Mouse (Mus musculus) hindbrain, embryonic 16.5 days (tissue): Measurements from ENCODE around the gene D17H6S53E. TPM values are rescaled to one million over a fixed set of nuclear protein-coding genes. Genes with fewer than 3 reads are reported as not detected.

ENCODE experiments used
- ATAC-seq: fragments of 200-750 bp; cut with Nextera tagmentation; 2 replicates; pipeline ENCODE4 v1.8.0; 2017; ENCODE audit warnings: moderate TSS enrichment, moderate library complexity
- H3K27ac ChIP-seq: fragments of 300-500 bp; sonication (generic); 2 replicates; pipeline ENCODE4 v1.5.1; 2014; ENCODE audit warnings: low read depth, mild to moderate bottlenecking, control low read depth, low read length, moderate library complexity
- H3K27me3 ChIP-seq: fragments of 300-500 bp; sonication (generic); replicated peaks from 2 replicates; pipeline ENCODE4 v1.6.1; 2014; ENCODE audit warnings: low read length; ENCODE audit not compliant: control insufficient read depth, insufficient read depth
- H3K36me3 ChIP-seq: fragments of 300-500 bp; sonication (generic); 2 replicates; pipeline ENCODE4 v1.6.1; 2014; ENCODE audit warnings: mild to moderate bottlenecking, low read length, moderate library complexity, mixed read lengths; ENCODE audit not compliant: control insufficient read depth, insufficient read depth
- H3K4me1 ChIP-seq: fragments of 300-500 bp; sonication (generic); 2 replicates; pipeline ENCODE4 v1.6.1; 2014; ENCODE audit warnings: low read depth, low read length; ENCODE audit not compliant: control insufficient read depth, insufficient read depth
- H3K4me2 ChIP-seq: fragments of 300-500 bp; sonication (generic); 2 replicates; pipeline ENCODE4 v1.6.1; 2014; ENCODE audit warnings: mild to moderate bottlenecking, low read length, control low read depth, moderate library complexity
- H3K4me3 ChIP-seq: fragments of 300-500 bp; sonication (generic); 2 replicates; pipeline ENCODE4 v1.5.1; 2014; ENCODE audit warnings: mild to moderate bottlenecking, low read length, control low read depth, moderate library complexity
- H3K9ac ChIP-seq: fragments of 300-500 bp; sonication (generic); 2 replicates; pipeline ENCODE4 v1.6.1; 2014; ENCODE audit warnings: low read depth, mild to moderate bottlenecking, control low read depth, low read length, moderate library complexity
- H3K9me3 ChIP-seq: fragments of 300-500 bp; sonication (generic); 2 replicates; pipeline ENCODE4 v1.6.1; 2014; ENCODE audit warnings: mild to moderate bottlenecking, low read length, moderate library complexity; ENCODE audit not compliant: control insufficient read depth
- WGBS: fragments of 180-500 bp; shearing (Covaris S2); extraction: QIAGEN DNeasy Blood & Tissue Kit; methylation state at CpG from one replicate; pipeline ENCODE4 v1.1.7; 2014; 5-methylcytosine and 5-hydroxymethylcytosine counted together
- polyA plus RNA-seq: library from polyadenylated mRNA; unstranded; fragments of >200 nt; fragmentation: Nextera tagmentation; extraction: Ambion mirVana; gene quantifications from 2 replicates; pipeline ENCODE4 v1.2.1, GENCODE M21; 2015

The D17H6S53E gene
- polyA plus RNA-seq, 1 experiment from 2014 or later = 8.9 TPM

DNA sequence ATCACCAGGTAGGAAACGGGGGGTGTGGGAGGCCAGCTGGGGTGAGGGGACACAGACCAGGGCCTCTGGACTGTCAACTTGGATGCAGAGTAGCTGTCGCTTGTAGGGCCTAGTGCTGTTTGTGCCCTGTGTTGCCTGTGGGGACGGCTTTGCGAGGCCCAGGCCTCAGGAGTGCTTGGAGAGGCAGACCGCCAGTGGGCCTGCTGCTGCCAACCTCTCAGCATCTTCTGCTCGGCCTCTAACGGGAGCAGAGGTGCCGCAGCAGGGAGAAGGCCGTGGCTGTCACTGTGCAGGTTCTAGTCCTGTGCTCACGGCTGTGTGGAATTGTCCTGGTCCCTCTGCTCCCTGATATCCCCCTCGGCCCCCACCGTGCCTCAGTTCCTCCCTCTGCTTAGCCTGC, 29.6 kb upstream of the D17H6S53E start:
- Histone ChIP-seq H3K4me1 (no peaks in the 10 kb centered on the region), H3K4me2 (no peak overlapping the region), H3K36me3 (peaks cover 52% of the 10 kb centered on the region), H3K27ac (no peak overlapping the region), H3K9me3 (no peaks in the 10 kb centered on the region), H3K4me3 (no peak overlapping the region), H3K9ac (no peak overlapping the region), H3K27me3 (no peaks in the 10 kb centered on the region)
- WGBS = 86% methylated on average over 11 of the region's 12 CpGs
- ATAC-seq = no peak

DNA sequence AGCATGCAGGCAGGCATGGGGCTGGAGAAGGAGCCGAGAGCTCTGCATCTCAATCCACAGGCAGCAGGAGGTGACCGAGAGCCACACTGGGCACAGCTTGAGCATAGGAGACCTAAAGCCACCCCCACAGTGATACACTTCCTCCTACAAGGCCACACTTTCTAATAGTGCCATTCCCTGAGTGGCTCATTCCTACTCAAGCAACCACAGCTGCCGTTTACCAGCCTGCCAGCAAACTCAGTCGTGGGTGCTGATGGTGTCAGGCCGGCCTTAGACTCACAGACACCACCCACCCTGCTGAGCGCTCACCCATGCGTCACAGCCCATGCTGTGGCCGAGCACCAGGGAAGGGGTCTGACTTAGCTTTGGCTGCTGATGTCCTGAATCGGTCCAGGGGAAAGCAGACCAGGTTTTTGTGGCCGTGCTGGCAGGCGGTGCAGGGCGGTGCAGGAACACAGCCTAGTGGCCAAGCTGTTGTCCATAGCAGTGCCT, 29.0 kb upstream of the D17H6S53E start:
- WGBS = 76% methylated on average over 12 of the region's 12 CpGs
- H3K27me3 ChIP-seq = no peaks in the 10 kb centered on the region
- no peaks in the 10 kb centered on the region for H3K4me1 ChIP-seq
- no peak overlapping the region for H3K27ac ChIP-seq
- no peak overlapping the region for H3K9ac ChIP-seq
- H3K4me2 ChIP-seq = no peak overlapping the region
- H3K9me3 ChIP-seq = no peaks in the 10 kb centered on the region
- peaks cover 55% of the 10 kb centered on the region for H3K36me3 ChIP-seq
- no peak for ATAC-seq
- no peak overlapping the region for H3K4me3 ChIP-seq

GRCm38 (mm10) chr17:35100196-35100765, 25.9 kb upstream of the D17H6S53E start:
- Histone ChIP-seq H3K4me2 (no peak overlapping the region), H3K9ac (no peak overlapping the region), H3K4me3 (no peak overlapping the region), H3K27ac (no peak overlapping the region), H3K36me3 (peaks cover 50% of the 10 kb centered on the region), H3K4me1 (no peaks in the 10 kb centered on the region), H3K27me3 (no peaks in the 10 kb centered on the region), H3K9me3 (no peaks in the 10 kb centered on the region)
- WGBS = 74% methylated on average over 10 of the region's 10 CpGs
- 0 out of 2 replicates have a peak, but pooled peaks have one; percentile 18 for ATAC-seq

DNA sequence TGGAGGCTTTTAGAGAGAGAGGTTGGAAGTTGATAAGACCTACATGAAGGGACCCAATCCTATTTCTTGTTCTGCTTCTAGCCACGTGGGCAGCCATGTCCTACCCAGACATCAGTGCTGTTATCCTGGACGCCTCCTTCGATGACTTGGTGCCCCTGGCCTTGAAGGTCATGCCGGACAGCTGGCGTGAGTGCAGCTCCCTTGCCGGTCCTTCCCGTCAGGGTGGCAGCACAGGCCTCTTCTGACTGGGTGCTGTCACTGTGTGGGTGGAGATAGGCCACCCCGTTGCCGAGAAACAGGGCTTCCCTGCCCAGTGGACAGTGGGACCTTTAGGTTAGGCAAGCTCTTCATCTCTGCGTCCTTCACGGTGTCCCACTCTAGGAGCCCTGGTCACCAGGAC, 25.0 kb upstream of the D17H6S53E start:
- 88% methylated on average over 11 of the region's 11 CpGs for WGBS
- H3K36me3 ChIP-seq = peaks cover 50% of the 10 kb centered on the region
- H3K9me3 ChIP-seq = no peaks in the 10 kb centered on the region
- no peak overlapping the region for H3K4me2 ChIP-seq
- H3K27ac ChIP-seq = no peak overlapping the region
- no peaks in the 10 kb centered on the region for H3K27me3 ChIP-seq
- H3K9ac ChIP-seq = no peak overlapping the region
- H3K4me3 ChIP-seq = no peak overlapping the region
- H3K4me1 ChIP-seq = peaks cover 2% of the 10 kb centered on the region
- no peak for ATAC-seq

GRCm38 (mm10) chr17:35102299-35102698, 23.9 kb upstream of the D17H6S53E start:
- Histone ChIP-seq H3K4me3 (no peak overlapping the region), H3K36me3 (peaks cover 45% of the 10 kb centered on the region), H3K27me3 (no peaks in the 10 kb centered on the region), H3K4me1 (peaks cover 3% of the 10 kb centered on the region), H3K9me3 (no peaks in the 10 kb centered on the region), H3K27ac (no peak overlapping the region), H3K9ac (no peak overlapping the region), H3K4me2 (no peak overlapping the region)
- no peak for ATAC-seq
- WGBS = 71% methylated on average over 8 of the region's 8 CpGs

DNA sequence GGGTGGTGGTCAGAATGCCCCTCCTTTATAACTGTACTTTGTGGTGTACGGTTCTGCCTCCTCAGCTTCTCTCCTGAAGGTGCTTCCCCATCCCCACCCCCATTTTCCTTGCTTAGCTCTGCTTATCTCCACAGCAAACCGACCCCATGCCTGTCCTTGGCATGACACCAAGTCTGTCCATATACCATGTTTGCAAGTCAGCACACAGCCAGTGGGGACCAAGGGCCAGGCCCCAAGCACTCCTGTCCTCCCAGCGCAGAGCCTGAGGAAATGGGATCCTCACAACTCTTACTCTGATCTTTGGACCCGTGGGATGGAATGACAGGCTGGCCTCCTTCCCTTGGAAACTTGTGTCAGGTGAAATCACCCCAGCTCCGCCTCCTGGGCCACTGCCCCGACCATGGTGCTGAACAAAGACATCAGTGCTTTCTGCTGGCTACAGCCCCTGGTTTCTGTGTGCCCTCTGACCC, 22.9 kb upstream of the D17H6S53E start:
- Histone ChIP-seq H3K27me3 (no peaks in the 10 kb centered on the region), H3K4me2 (no peak overlapping the region), H3K4me1 (peaks cover 3% of the 10 kb centered on the region), H3K27ac (no peak overlapping the region), H3K9ac (no peak overlapping the region), H3K4me3 (no peak overlapping the region), H3K9me3 (no peaks in the 10 kb centered on the region), H3K36me3 (peaks cover 44% of the 10 kb centered on the region)
- no peak for ATAC-seq
- WGBS = 70% methylated on average over 6 of the region's 6 CpGs

DNA sequence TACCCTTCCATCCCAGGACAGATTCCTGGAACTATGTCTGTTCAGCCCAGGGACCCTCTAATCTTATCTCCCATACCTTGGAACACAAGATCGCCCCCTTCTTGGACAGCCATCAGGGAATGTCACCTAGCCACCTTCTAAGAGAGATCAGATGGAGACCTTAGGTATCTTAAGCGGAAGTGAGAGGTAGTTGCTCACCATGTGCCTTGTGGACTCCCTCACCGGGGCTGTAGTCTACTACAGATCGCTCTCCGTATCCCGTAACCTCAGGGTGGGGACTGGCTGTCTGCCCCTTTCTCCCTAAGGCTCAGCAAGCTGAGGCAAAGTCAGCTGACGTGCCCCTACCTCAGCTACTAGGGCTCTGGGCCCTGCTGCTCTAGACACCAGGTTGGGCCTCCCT, 22.1 kb upstream of the D17H6S53E start:
- H3K36me3 ChIP-seq = peaks cover 38% of the 10 kb centered on the region
- no peaks in the 10 kb centered on the region for H3K9me3 ChIP-seq
- no peaks in the 10 kb centered on the region for H3K27me3 ChIP-seq
- WGBS = 93% methylated on average over 7 of the region's 7 CpGs
- H3K27ac ChIP-seq = no peak overlapping the region
- no peak overlapping the region for H3K4me3 ChIP-seq
- ATAC-seq = no peak
- no peak overlapping the region for H3K9ac ChIP-seq
- H3K4me2 ChIP-seq = no peak overlapping the region
- peaks cover 3% of the 10 kb centered on the region for H3K4me1 ChIP-seq

DNA sequence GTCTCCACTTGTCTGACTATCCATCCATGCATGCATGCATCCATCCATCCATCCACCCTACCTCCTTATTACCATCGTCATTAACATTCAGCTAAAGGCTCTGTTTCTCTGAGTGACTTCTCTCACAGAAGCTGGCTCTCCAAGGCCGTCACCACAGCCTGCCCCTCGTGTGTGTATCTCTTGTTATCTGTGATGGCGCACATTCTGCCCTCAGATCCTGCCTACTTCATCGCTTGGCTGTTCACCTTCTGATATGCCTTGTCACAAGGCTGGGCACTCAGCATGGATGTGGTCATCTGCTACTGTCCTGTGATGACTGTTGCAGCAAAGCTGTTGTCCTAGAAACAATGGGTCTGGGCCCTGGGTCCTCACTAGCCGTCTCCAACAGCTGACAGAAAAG, 21.4 kb upstream of the D17H6S53E start:
- 77% methylated on average over 6 of the region's 6 CpGs for WGBS
- H3K9me3 ChIP-seq = no peaks in the 10 kb centered on the region
- H3K27ac ChIP-seq = no peak overlapping the region
- H3K4me1 ChIP-seq = peaks cover 3% of the 10 kb centered on the region
- H3K27me3 ChIP-seq = no peaks in the 10 kb centered on the region
- peaks cover 37% of the 10 kb centered on the region for H3K36me3 ChIP-seq
- H3K9ac ChIP-seq = no peak overlapping the region
- ATAC-seq = no peak
- H3K4me3 ChIP-seq = no peak overlapping the region
- no peak overlapping the region for H3K4me2 ChIP-seq

DNA sequence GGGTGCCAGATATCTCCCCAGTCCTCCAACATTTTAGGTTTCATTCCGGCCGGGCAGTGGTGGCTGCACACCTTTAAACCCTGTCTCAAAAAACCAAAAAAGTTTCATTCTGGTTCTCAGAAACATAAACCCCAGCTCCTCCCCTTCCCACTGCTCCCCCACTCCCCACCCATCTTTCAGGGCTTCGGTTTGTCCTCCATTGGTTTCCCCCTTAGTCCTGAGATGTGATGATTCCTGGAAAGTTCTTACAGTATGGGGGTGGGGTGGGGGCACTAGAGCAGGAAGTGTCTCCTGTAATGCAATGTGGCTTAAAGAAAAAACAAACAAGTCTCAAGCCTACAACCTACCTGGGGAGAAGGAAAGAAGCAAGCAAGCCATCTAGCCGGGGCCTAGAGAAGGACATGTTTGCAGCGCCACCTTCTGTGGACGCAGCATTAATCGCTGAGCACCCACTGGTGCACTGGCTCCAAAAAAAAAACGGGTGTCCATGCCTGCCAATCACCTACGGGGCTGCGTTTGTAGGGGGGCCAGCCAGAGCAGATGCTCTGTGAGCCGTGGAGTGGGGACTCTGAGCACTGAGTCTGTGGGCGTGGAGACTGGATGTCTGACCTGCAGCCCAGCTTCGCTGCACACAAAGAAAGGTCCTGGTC, 20.3 kb upstream of the D17H6S53E start:
- Histone ChIP-seq H3K4me3 (0 out of 2 replicates have a peak overlapping the region, but pooled peaks have one; percentile 10), H3K9me3 (no peaks in the 10 kb centered on the region), H3K9ac (peak overlapping the region; percentile 57; the same call in 1 of the 2 replicates), H3K4me1 (peaks cover 3% of the 10 kb centered on the region), H3K4me2 (peak overlapping the region; percentile 44), H3K27me3 (no peaks in the 10 kb centered on the region), H3K36me3 (peaks cover 27% of the 10 kb centered on the region), H3K27ac (0 out of 2 replicates have a peak overlapping the region, but pooled peaks have one; percentile 27)
- WGBS = 25% methylated on average over 13 of the region's 13 CpGs
- ATAC-seq = 0 out of 2 replicates have a peak, but pooled peaks have one; percentile 18
